Mouse (Mus musculus) kidney, embryonic 14.5 days (tissue): ENCODE results near the gene Mgat4a. TPM values are rescaled to one million over a fixed set of nuclear protein-coding genes. Genes with fewer than 3 reads are reported as not detected.

Experiments
- ATAC-seq: fragments of 200-750 bp; cut with Nextera tagmentation; 2 replicates; pipeline ENCODE4 v1.8.0; 2017; ENCODE audit warnings: moderate number of reproducible peaks, mild to moderate bottlenecking, moderate TSS enrichment, moderate library complexity; ENCODE audit not compliant: low FRiP score, low TSS enrichment
- H3K27ac ChIP-seq: fragments of 300-500 bp; sonication (generic); 2 replicates; pipeline ENCODE4 v1.5.1; 2014; ENCODE audit warnings: low read depth, mild to moderate bottlenecking, low read length, moderate library complexity, mixed read lengths
- H3K27me3 ChIP-seq: fragments of 300-500 bp; sonication (generic); 2 replicates; pipeline ENCODE4 v1.6.1; 2014; ENCODE audit warnings: mild to moderate bottlenecking, low read length; ENCODE audit not compliant: control insufficient read depth, insufficient read depth
- H3K36me3 ChIP-seq: fragments of 300-500 bp; sonication (generic); 2 replicates; pipeline ENCODE4 v1.6.1; 2014; ENCODE audit warnings: low read length, mixed read lengths; ENCODE audit not compliant: control insufficient read depth, insufficient read depth
- H3K4me1 ChIP-seq: fragments of 300-500 bp; sonication (generic); 2 replicates; pipeline ENCODE4 v1.6.1; 2014; ENCODE audit warnings: low read length, mixed read lengths; ENCODE audit not compliant: control insufficient read depth, insufficient read depth
- H3K4me2 ChIP-seq: fragments of 300-500 bp; sonication (generic); replicated peaks from 2 replicates; pipeline ENCODE4 v1.6.1; 2014; ENCODE audit warnings: low read depth, mild to moderate bottlenecking, low read length
- H3K4me3 ChIP-seq: fragments of 300-500 bp; sonication (generic); 2 replicates; pipeline ENCODE4 v1.5.1; 2014; ENCODE audit warnings: mild to moderate bottlenecking, low read length
- H3K9ac ChIP-seq: fragments of 300-500 bp; sonication (generic); 2 replicates; pipeline ENCODE4 v1.6.1; 2014; ENCODE audit warnings: low read depth, mild to moderate bottlenecking, low read length, moderate library complexity
- H3K9me3 ChIP-seq: fragments of 300-500 bp; sonication (generic); 2 replicates; pipeline ENCODE4 v1.6.1; 2016; ENCODE audit warnings: low read length; ENCODE audit not compliant: control insufficient read depth
- WGBS: fragments of 180-500 bp; shearing (Covaris S2); extraction: QIAGEN DNeasy Blood & Tissue Kit; methylation state at CpG from one replicate; pipeline ENCODE4 v1.1.7; 2014; 5-methylcytosine and 5-hydroxymethylcytosine counted together
- polyA plus RNA-seq: library from polyadenylated mRNA; unstranded; fragments of >200 nt; fragmentation: Nextera tagmentation; extraction: Ambion mirVana; gene quantifications from 2 replicates; pipeline ENCODE4 v1.2.1, GENCODE M21; 2014

Mgat4a gene
- polyA plus RNA-seq, 1 experiment from 2014 or later = 7.1 TPM

GRCm38 (mm10) chr1:37469007-37469406 lies 71.8 kb downstream of the Mgat4a start:
- Histone ChIP-seq H3K4me3 (no peak overlapping the region), H3K4me1 (no peaks in the 10 kb centered on the region), H3K27ac (no peak overlapping the region), H3K4me2 (no peak overlapping the region), H3K9ac (no peak overlapping the region), H3K9me3 (no peaks in the 10 kb centered on the region), H3K36me3 (no peaks in the 10 kb centered on the region), H3K27me3 (no peaks in the 10 kb centered on the region)
- WGBS = 90% methylated on average over 5 of the region's 5 CpGs
- no peak for ATAC-seq

DNA sequence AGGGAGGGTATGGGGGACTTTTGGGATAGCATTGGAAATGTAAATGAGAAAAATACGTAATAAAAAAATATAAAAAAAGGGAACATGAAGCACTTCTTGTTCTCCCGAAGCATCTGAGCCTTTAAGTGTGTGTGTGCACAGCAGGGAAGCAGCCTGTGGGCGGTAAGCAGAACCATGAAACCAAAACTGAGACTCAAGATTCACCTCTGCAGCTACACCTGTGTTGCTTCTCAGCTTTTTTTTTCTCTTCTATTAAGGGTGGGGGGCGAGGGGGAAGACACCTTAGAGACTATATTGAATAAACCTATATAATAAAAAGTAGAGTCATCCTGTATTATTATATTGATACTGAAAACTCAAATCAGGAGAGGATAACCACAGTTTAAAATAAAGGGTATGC lies 73.0 kb downstream of the Mgat4a start:
- Histone ChIP-seq H3K27ac (no peak overlapping the region), H3K4me2 (no peak overlapping the region), H3K9ac (no peak overlapping the region), H3K36me3 (no peaks in the 10 kb centered on the region), H3K9me3 (no peaks in the 10 kb centered on the region), H3K4me1 (no peaks in the 10 kb centered on the region), H3K4me3 (no peak overlapping the region), H3K27me3 (no peaks in the 10 kb centered on the region)
- WGBS = 89% methylated on average over 4 of the region's 4 CpGs
- no peak for ATAC-seq

DNA sequence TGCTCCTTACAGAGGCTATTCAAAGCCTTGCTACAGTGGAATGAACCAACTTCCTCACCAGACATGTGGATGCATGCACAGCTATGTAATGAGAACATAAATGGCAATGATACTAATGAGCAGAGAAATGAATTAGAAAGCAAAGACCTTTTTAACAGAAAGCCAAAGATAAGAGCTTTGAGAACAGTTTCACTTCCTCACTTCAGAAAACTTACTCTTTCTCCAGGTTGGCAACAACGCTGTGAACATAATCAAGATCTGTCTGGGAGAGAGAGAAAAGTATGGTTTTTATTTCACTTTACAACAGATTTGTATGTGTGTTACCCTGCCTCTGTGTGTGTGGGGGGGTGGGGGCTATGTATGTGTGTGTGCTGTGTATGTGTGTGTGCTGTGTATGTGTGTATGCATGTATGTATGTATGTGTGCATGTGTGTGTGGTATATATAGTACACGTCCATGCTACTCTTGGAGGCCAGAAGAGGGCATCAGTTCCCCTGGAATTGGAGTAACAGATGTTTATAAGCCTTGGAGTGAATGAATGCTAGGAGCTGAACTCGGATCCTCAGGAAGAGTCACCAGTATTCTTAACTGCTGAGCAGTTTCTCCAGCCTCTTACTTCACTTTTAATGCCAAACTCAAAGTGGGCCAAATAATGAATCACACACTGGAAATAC lies 74.4 kb downstream of the Mgat4a start:
- Histone ChIP-seq H3K4me3 (no peak overlapping the region), H3K27me3 (no peaks in the 10 kb centered on the region), H3K27ac (no peak overlapping the region), H3K4me1 (no peaks in the 10 kb centered on the region), H3K9ac (no peak overlapping the region), H3K9me3 (no peaks in the 10 kb centered on the region), H3K4me2 (no peak overlapping the region), H3K36me3 (no peaks in the 10 kb centered on the region)
- no peak for ATAC-seq
- WGBS = 89% methylated on average over 3 of the region's 3 CpGs

GRCm38 (mm10) chr1:37464878-37465452 lies 75.9 kb downstream of the Mgat4a start:
- no peak overlapping the region for H3K27ac ChIP-seq
- no peaks in the 10 kb centered on the region for H3K4me1 ChIP-seq
- H3K4me3 ChIP-seq = no peak overlapping the region
- H3K27me3 ChIP-seq = no peaks in the 10 kb centered on the region
- 88% methylated on average over 10 of the region's 10 CpGs for WGBS
- no peak for ATAC-seq
- H3K9ac ChIP-seq = no peak overlapping the region
- no peaks in the 10 kb centered on the region for H3K9me3 ChIP-seq
- H3K36me3 ChIP-seq = no peaks in the 10 kb centered on the region
- no peak overlapping the region for H3K4me2 ChIP-seq

DNA sequence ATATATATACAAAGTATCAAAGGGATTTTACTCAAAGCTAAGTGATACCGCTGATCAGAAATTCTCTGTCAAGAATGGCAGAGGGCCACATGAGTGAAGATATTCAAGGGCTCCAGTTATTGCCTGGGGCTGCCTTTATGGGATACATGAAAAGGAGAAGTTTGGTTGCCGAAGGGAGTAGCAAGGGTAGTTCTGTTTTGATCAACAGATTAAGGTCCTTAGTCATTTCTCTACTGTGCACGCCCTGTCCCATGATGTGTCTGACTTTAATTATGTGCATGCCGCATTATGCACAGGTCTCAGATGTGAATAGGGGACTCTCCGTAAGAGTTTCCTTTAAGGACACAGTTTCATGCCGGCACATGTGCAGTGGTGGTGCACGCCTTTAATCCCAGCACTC lies 83.3 kb downstream of the Mgat4a start:
- WGBS = 95% methylated on average over 7 of the region's 7 CpGs
- no peaks in the 10 kb centered on the region for H3K27me3 ChIP-seq

GRCm38 (mm10) chr1:37451270-37451669 lies 89.5 kb downstream of the Mgat4a start:
- Histone ChIP-seq H3K4me1 (no peaks in the 10 kb centered on the region), H3K27me3 (no peaks in the 10 kb centered on the region), H3K27ac (no peak overlapping the region), H3K36me3 (no peaks in the 10 kb centered on the region), H3K9ac (no peak overlapping the region), H3K9me3 (no peaks in the 10 kb centered on the region), H3K4me3 (no peak overlapping the region), H3K4me2 (no peak overlapping the region)
- ATAC-seq = no peak
- 94% methylated on average over 8 of the region's 8 CpGs for WGBS

More for the DNA sequence above, 83.3 kb downstream of the Mgat4a start:
- ATAC-seq = no peak
- Histone ChIP-seq H3K27ac (no peak overlapping the region), H3K4me1 (no peaks in the 10 kb centered on the region), H3K9ac (no peak overlapping the region), H3K4me3 (no peak overlapping the region), H3K9me3 (no peaks in the 10 kb centered on the region), H3K36me3 (no peaks in the 10 kb centered on the region), H3K4me2 (no peak overlapping the region)

DNA sequence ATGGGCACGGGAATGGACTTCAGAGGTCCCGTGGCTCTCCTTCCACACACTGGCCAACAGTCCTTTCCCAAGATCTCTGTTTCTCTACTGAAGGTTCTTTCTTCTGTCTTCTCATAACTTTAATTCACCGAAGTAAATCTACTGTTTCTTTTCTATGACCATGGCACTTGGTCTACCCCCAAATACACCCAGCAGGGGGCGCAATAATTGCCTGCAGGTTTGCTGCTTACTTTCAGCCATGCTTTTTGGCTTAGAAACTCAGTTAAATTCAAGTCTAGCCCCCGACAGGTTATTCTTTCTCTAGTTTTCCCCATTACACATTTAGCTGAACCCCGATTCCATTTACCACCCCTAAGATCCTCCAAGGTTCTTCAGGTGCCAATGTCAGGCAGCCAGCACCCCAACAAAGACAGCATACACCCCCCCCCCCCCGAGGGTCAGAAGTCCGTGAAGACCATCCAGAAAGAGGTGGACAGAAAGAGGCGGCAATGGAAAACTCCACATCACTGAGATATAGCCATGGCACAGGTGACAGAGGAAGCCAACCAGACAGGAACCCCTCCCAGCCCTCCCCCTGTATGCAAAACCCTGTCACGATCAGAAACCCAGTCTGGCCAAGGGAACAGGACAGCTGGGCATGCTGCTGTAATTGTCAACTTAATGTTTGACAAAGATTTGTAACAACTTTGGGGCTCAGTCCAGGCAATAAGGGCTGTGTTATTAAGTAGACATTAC lies 92.3 kb downstream of the Mgat4a start:
- H3K4me2 ChIP-seq = no peak overlapping the region
- H3K9me3 ChIP-seq = no peaks in the 10 kb centered on the region
- ATAC-seq = no peak
- no peaks in the 10 kb centered on the region for H3K27me3 ChIP-seq
- H3K9ac ChIP-seq = no peak overlapping the region
- H3K27ac ChIP-seq = no peak overlapping the region
- H3K4me3 ChIP-seq = no peak overlapping the region
- no peaks in the 10 kb centered on the region for H3K4me1 ChIP-seq
- WGBS = 77% methylated on average over 10 of the region's 10 CpGs
- H3K36me3 ChIP-seq = no peaks in the 10 kb centered on the region

DNA sequence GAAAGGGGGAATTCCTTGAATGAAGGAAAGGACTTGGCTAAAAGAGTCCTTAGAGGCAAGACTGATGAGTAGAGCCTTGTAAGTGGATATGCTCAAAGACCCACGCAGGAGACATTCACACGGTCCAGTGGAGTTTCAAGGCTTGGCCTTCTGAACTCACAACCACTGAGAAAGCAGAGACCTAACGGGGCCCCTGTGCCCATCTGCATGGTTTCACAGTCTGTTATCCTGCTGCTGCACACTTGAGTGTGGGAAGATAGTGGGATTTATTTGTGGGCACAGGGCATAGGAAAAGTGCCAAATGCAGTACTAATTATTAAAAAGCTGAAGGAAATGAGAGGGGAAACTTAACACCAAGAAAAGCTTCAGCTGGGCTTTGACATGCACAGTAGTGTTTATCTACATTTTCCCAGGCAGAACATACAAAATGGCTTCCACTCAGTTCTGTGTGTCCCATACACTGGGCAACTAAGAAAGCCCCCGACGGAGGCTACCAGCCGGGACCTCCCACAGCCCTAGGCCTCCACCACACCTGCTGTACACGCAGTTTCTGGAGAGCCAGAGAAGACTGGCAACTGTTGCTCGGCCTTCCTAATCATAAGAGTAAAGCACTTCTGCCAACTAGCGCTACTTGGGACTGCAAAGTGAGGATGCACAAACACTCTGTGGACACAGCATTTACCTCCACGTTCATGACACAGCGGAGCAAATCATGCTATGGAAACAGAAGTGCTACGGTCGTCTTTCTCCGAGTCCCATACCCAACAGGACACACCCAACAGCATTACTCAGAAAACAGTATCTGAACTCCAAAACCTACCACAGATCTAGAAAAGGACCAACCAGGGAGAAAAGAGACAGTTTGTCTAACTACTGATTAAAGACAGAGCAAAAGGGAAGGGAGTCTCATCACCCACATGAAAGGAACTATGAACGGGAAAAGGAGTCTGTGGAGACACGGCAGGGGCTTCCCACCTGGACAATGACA lies 97.7 kb downstream of the Mgat4a start:
- 89% methylated on average over 16 of the region's 16 CpGs for WGBS
- peaks cover 26% of the 10 kb centered on the region for H3K36me3 ChIP-seq
- no peak overlapping the region for H3K4me3 ChIP-seq
- H3K27me3 ChIP-seq = no peaks in the 10 kb centered on the region
- H3K27ac ChIP-seq = no peak overlapping the region
- ATAC-seq = no peak
- H3K9me3 ChIP-seq = no peaks in the 10 kb centered on the region
- no peaks in the 10 kb centered on the region for H3K4me1 ChIP-seq
- no peak overlapping the region for H3K9ac ChIP-seq
- no peak overlapping the region for H3K4me2 ChIP-seq
